Mouse (Mus musculus) megakaryocyte, embryonic 14.5 days (primary cell): ENCODE measurements around the gene Pde4dip.

Experiments
- FLI1 ChIP-seq: IDR thresholded peaks from 2 replicates; pipeline ENCODE4 v1.6.1; 2012; ENCODE audit warnings: low read length, inconsistent platforms, mixed read lengths
- GATA1 ChIP-seq: IDR thresholded peaks from 3 replicates; pipeline ENCODE4 v1.6.1; 2012; ENCODE audit warnings: mixed read lengths, low read length, inconsistent platforms, borderline replicate concordance

GRCm38 (mm10) chr3:97730624-97731023, 157.9 kb downstream of the Pde4dip start:
- no peak for TF ChIP-seq GATA1
- no peak for TF ChIP-seq FLI1
